Mouse (Mus musculus) R1 (cell line): ENCODE measurements around the gene Smoc1.

Experiments
- DNase-seq: peaks from one replicate; pipeline ENCODE4 v3.0.0-alpha.2; 2018; ENCODE audit warnings: low read depth, low spot score

The Smoc1 gene

GRCm38 (mm10) chr12:81024407-81024806 is 2.2 kb upstream of the Smoc1 start:
- no peak for DNase-seq

- DNase-seq: peak; percentile 71
These were observed 1.6 kb upstream of the Smoc1 start for GRCm38 (mm10) chr12:81024993-81025392.

DNA sequence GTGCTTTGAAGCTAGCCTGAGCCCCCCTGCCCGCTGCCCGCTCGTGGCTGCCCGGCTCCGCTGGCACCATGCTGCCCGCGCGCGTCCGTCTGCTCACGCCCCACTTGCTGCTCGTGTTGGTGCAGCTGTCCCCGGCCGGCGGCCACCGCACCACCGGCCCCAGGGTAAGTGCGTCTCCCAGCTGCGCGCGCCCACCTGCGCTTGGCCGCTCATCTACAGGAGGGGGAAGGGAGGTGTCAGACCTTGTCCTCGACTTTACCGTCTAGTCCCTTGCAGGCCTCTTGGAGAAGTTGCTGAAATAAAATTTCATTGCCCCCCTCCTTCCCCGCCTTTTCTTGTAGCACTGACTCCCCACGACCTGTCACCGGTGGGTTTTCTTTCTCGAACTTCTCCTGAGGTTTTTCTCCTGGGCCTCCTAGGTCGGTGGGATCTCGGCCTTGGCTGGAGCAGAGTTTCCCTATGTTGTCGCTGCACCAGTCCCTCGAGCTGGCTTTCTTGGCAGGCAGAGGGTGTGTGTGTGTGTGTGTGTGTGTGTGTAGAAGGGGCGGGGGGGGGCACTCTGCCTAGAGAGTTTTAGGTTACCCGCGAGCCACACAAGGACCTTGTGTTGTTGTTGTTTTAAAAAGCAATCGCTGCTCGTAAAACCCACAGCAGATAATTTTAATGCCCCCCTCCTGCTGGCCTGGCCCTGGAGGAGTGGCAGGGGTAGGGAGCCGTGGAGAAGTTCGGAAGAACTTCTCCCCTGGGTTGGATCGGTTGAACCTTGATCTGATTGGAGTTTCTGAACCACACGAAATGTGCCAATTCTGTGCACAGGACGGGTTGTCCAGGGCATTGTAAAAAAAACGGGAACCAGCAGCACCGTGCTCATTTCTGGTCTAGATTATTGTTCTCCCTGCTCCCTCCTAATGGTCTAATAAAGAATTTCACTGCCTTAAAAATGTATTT is 661 bp downstream of the Smoc1 start:
- no peak for DNase-seq

- DNase-seq: no peak
These were observed 1.8 kb downstream of the Smoc1 start for GRCm38 (mm10) chr12:81028291-81028920.

DNA sequence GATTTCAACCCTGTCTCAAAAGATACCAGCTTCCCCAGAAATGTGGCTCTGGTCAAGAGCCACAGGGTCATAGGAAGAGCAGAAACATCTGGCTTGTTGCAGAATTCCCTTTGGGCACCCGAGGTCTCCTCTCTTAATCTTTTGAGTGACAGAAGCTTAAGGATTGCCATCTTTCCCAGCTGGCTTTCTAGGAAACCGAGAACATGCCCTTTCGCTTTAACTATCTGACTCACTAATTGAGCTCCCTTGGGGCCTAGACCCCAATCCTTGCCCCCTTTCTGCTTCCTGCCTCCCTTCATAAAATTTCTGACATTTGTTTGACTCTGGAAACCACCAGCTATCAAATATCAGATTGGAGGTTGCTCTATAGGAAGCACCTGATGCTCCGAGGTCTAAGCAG is 3.1 kb downstream of the Smoc1 start:
- no peak for DNase-seq

DNA sequence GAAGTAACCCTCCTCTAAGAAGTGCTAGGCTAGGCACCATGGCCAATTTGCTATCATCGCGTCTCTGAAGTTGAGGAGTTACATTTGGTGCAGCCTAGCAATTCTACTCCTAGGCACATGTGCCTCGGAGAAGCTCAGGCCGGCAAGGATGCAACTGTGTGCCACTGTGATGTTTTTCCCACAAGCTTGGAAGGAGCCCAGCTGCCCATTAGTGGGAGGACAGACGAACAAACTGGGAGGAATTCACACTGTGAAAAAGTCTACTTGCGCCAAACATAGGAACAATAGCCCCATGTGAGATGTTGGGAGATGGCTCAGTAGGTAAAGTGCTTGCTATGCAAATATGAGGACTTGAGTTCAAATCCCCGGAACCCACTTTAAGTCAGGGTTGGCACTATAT is 5.0 kb downstream of the Smoc1 start:
- DNase-seq: no peak

DNA sequence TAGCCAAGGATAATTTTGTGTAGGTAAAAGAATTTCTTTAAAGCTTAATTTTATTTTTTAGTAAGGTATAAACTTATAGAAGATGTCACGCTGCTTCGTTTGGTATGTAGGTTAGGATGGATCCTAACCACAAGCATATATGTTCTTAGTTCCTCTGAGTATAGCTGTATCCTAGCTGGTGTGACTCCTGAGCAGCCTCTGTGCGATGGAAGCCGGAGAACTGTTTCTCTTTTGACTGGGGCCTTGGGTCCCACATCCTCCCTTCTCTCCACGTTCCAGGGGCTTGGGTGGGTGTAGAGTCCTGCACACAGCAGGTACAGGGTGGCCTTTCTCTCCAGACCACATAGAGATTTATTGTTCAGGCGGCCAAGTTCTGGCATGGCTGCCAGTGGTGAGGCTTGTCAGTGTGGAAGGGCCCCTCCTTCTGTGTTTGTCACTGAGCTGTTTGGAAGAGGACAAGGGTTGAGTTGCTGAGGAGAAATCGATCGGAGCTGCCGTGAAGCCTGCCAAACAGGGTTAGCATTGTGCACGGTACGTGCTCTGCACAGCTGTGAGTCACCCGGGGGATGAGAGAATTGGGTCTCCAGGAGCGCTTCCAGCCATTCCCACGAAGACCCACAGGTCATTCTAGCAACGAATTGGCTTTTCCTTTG is 6.9 kb downstream of the Smoc1 start:
- no peak for DNase-seq

DNA sequence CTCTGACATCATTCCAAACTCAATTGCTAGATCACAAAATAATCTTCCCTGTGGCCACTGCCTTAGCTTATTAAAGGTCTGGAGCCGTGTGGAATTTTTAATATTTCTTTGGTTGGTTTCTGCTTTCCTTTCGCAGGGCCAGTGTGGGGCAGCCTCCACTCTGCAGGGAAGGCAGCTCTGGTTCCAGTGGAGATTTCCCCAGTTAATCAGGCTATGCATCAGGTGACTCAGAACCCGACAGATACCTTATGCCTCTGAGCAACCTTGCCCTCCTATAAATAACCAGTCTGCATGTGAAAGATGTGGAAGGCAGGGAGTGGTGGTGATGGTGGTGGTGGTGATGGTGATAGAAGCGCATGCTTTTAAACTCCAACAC is 7.4 kb downstream of the Smoc1 start:
- no peak for DNase-seq

GRCm38 (mm10) chr12:81035850-81036249 is 9.2 kb downstream of the Smoc1 start:
- DNase-seq: peak; percentile 21

DNA sequence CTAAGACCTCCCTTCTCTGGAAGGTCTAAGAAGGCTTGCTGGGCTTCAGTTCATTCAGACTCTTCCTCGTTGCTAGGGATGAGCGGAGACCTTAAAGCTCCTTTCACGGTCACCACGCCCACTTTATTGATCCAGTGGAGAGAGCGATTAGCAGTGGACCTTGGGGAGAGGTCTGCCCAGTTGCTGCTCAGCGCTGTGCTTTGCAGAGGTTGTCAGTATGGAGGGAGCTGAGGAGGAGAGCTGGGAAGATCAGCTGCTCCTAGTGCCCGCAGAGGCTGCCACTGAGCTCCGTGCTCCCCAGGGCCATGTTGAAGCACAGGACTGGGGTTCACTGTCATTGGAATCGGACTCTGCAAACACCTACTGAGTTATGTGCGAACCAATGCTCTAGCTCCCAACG is 17.0 kb downstream of the Smoc1 start:
- no peak for DNase-seq

GRCm38 (mm10) chr12:81046926-81047325 is 20.3 kb downstream of the Smoc1 start:
- DNase-seq: no peak

- no peak for DNase-seq
These were observed 23.1 kb downstream of the Smoc1 start for GRCm38 (mm10) chr12:81049661-81050060.

GRCm38 (mm10) chr12:81055000-81055705 is 28.5 kb downstream of the Smoc1 start:
- no peak for DNase-seq

GRCm38 (mm10) chr12:81055811-81056210 is 29.2 kb downstream of the Smoc1 start:
- DNase-seq: no peak

GRCm38 (mm10) chr12:81057619-81058018 is 31.0 kb downstream of the Smoc1 start:
- DNase-seq: no peak

GRCm38 (mm10) chr12:81058561-81058960 is 32.0 kb downstream of the Smoc1 start:
- DNase-seq: no peak

GRCm38 (mm10) chr12:81061831-81062361 is 35.3 kb downstream of the Smoc1 start:
- DNase-seq: no peak

DNA sequence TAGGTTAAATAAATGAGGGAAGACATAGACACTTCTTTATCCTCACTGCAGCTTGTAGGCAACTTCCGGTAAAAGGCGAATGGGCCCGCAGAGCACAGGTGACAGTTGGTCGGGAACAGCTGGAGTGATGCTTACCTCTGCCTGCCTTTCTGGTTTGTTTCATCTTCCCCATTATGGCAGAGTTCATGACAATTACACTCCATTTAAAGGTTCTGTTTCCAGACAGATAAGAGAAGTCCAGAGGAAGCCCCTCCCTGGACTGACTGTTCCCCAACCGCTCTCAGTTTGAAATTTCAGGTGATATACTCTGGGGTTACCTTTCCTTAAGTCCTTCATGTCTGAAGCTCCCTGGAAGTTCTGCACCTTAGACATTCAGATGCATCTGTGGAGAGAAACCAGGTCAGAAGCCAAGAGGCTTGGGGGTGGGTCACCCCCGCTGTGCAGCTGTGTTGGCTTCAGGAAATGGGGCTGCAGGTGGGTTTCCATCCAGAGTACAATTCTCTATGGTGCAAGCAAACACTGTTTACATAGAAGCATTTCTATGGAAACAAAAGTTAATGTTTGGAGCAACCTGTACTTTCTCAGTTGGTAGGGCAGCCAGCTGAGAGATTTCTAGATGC is 36.8 kb downstream of the Smoc1 start:
- DNase-seq: peak; percentile 27

DNA sequence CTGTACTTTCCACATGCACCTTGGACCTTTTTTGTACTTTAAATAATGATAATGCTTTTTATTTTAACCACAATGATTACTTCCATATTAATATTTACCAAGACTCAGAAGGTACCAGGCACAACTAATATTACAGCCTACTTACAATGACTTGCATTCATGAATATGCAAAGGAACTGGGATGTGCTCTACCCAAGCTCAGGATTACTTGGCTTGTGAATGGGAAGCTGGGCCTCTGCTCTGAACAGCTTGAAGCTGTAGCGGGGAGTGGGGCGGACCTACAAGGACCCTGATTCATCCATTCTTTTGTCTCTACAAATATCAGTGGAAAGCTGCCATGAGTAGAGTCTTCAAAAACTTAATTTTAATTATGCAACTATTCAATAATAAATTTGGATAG is 47.5 kb downstream of the Smoc1 start:
- DNase-seq: no peak

DNA sequence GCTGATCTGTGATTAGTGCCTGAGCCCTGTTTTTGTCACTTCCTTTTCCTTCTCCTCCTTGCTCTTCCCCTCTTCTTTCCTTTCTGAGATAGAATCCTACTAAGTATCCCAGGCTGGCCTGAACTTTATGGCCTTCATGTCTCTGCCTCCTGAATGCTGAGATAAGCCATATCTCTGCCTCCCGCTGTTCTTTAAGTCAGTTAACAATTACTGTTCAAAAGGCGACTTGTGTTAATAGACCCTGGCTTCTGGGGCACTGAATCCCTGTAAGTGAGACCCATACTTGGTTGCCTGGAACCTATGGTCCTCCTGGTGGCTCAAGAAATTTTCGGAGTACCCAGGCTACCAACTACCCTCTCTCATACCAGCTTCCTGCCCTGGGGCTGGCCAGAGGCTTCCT is 48.3 kb downstream of the Smoc1 start:
- no peak for DNase-seq

DNA sequence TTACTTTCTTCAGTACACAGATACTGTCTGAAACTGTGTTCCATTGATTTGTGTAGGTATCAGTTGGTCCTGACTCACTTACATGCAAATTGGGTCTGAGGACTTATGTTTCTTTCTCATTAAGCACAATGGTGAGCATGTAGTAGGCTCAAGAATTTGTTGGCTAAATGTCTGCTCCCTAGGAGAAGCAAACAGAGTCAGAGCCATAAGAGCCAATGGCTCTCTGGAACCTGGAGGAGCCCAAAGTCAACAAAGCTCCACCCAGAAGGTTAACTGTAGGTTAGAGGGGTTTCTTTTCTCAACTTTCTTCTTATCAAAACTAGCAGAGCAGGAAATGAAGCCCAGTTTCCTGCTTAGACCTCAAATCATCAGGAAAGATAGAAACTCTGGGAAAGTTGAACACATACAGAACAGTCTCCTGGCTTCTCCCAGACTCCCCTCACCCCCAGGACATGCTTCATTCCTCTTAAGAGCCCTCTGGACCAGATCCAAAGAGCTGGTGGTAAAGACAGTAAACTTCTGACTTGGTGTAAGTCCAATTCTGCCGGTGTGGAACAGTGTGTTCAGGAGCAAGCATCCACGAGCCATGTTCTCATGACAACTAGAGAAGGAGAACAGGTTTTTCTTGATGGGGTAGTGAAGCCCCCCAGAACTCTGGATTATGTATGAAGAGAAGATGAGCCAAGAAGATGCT is 51.5 kb downstream of the Smoc1 start:
- DNase-seq: no peak
